27 mouse cellular contexts compared by ENCODE assay signal in the genomic region with DNA sequence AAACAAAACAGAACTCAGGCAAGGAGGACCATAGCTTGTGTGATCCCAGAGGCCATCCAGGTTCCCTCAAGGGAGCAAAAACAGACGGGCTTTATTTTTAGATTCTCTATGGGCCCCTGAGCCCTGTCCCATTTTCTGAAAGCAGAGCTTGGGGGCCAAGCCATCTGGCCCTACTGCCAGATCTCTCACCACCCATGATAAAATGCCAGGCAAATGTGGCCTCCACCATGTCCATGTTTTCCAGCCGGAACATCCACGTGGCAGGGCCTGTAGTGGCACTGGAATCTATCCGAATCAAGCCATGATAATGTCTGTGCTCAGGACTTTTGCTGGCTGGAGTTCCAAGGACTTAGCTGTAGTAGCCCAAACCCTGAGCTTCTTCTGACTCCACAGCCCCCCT.
DNase-seq lines count a peak whose midpoint lies in the region; ATAC-seq and TF ChIP-seq lines count a peak whose summit lies in the region.
"Had no signal": no experiment of that assay in that cellular context is flagged by ENCODE, and none has a peak within 500 bp of the region (broad histone marks: within the 10 kb centered on the region; RNA-seq: fewer than 3 reads in every experiment).

No protein-coding gene starts in this region.

- TF ChIP-seq CTCF in intestine, postnatal 0 days (IDR thresholded peaks at IDR 0.05; ENCODE audit: low read depth), result no peak

- intact Hi-C loops in heart, postnatal 14 days (cut with DNase I), result no loop called here

- DNase-seq in cerebellum, adult 8-10 months, result no peak
- peak; percentile 70 for DNase-seq in brain, adult 2 months (ENCODE audit: low read depth, low spot score)
- DNase-seq in cerebellum, postnatal 10 days, result peak; percentile 44 to 67
- DNase-seq in heart, postnatal 14 days, result peak; percentile 30 to 49
- DNase-seq in embryo, embryonic 10.5 days (ENCODE audit: low spot score), result no peak
- DNase-seq: adrenal gland, postnatal 10 days; gastrocnemius, postnatal 10 days; kidney, adult 9 months; kidney, postnatal 25 days; lung, adult 18-20 months; lung, postnatal 14 days; thymus, adult 18-20 months; thymus, postnatal 4 days had no signal

- no peak overlapping the region for H3K4me2 ChIP-seq in intestine, postnatal 0 days (replicated peaks; ENCODE audit: low read depth)
- H3K4me2 ChIP-seq: hindbrain, embryonic 15.5 days; intestine, embryonic 15.5 days; limb, embryonic 13.5 days; liver, embryonic 12.5 days; midbrain, embryonic 12.5 days; neural tube, embryonic 15.5 days; stomach, embryonic 15.5 days had no signal

- no peaks in the 10 kb centered on the region for H3K4me1 ChIP-seq in intestine, postnatal 0 days (replicated peaks; ENCODE audit: control insufficient read depth, insufficient read depth, low read length)
- H3K4me1 ChIP-seq: embryonic facial prominence, embryonic 10.5 days; forebrain, embryonic 10.5 days; hindbrain, embryonic 15.5 days; intestine, embryonic 15.5 days; limb, embryonic 13.5 days; liver, embryonic 12.5 days; midbrain, embryonic 12.5 days; neural tube, embryonic 15.5 days; stomach, embryonic 15.5 days had no signal

- 82% methylated on average over 4 of the region's 4 CpGs for WGBS in intestine, postnatal 0 days

- H3K27ac ChIP-seq in intestine, postnatal 0 days (ENCODE audit: low read depth, low read length), result no peak overlapping the region
- H3K27ac ChIP-seq: embryonic facial prominence, embryonic 10.5 days; forebrain, embryonic 10.5 days; hindbrain, embryonic 15.5 days; intestine, embryonic 15.5 days; layer of hippocampus, adult 2 months; limb, embryonic 13.5 days; liver, embryonic 12.5 days; midbrain, embryonic 12.5 days; neural tube, embryonic 15.5 days; stomach, embryonic 15.5 days had no signal

- H3K36me3 ChIP-seq in intestine, postnatal 0 days (ENCODE audit: control insufficient read depth, insufficient read depth), result no peaks in the 10 kb centered on the region
- H3K36me3 ChIP-seq: embryonic facial prominence, embryonic 10.5 days; forebrain, embryonic 10.5 days; hindbrain, embryonic 15.5 days; intestine, embryonic 15.5 days; limb, embryonic 13.5 days; liver, embryonic 12.5 days; midbrain, embryonic 12.5 days; neural tube, embryonic 15.5 days; stomach, embryonic 15.5 days had no signal

- H3K9me3 ChIP-seq in intestine, postnatal 0 days (ENCODE audit: control insufficient read depth), result no peaks in the 10 kb centered on the region
- H3K9me3 ChIP-seq: embryonic facial prominence, embryonic 10.5 days; forebrain, embryonic 10.5 days; hindbrain, embryonic 15.5 days; intestine, embryonic 15.5 days; limb, embryonic 13.5 days; liver, embryonic 12.5 days; midbrain, embryonic 12.5 days; neural tube, embryonic 15.5 days; stomach, embryonic 15.5 days had no signal

- H3K9ac ChIP-seq in intestine, postnatal 0 days (ENCODE audit: low read depth, low read length), result no peak overlapping the region
- H3K9ac ChIP-seq: hindbrain, embryonic 15.5 days; intestine, embryonic 15.5 days; limb, embryonic 13.5 days; liver, embryonic 12.5 days; midbrain, embryonic 12.5 days; neural tube, embryonic 15.5 days; stomach, embryonic 15.5 days had no signal

- ATAC-seq in cerebellum, adult (ENCODE audit: insufficient number of reproducible peaks, low FRiP score, low TSS enrichment), result peak; percentile 34; the same call in 1 of the 2 replicates
- ATAC-seq in intestine, postnatal 0 days, result no peak
- ATAC-seq in activated CD4-positive, CD25-positive, alpha-beta regulatory T cell, adult 4 months, result no peak
- ATAC-seq: forebrain, embryonic 16.5 days; intestine, embryonic 15.5 days; liver, embryonic 12.5 days had no signal

- no peak overlapping the region for H3K4me3 ChIP-seq in intestine, postnatal 0 days (ENCODE audit: low read depth, low read length)
- H3K4me3 ChIP-seq: embryonic facial prominence, embryonic 10.5 days; forebrain, embryonic 10.5 days; hindbrain, embryonic 15.5 days; intestine, embryonic 15.5 days; layer of hippocampus, adult 2 months; limb, embryonic 13.5 days; liver, embryonic 12.5 days; midbrain, embryonic 12.5 days; neural tube, embryonic 15.5 days; stomach, embryonic 15.5 days had no signal

- no peaks in the 10 kb centered on the region for H3K27me3 ChIP-seq in intestine, postnatal 0 days (replicated peaks; ENCODE audit: control insufficient read depth, insufficient read depth, low read length)
- H3K27me3 ChIP-seq: hindbrain, embryonic 15.5 days; intestine, embryonic 15.5 days; limb, embryonic 13.5 days; liver, embryonic 12.5 days; midbrain, embryonic 12.5 days; neural tube, embryonic 15.5 days; stomach, embryonic 15.5 days had no signal

Comparison
In these comparisons a context has a peak if more than half of its experiments do, and no peak if none do; other contexts are left out.
1. DNase-seq: peak in brain, adult 2 months (single experiment), cerebellum, postnatal 10 days (2 of 2) and heart, postnatal 14 days (2 of 2); none in cerebellum, adult 8-10 months (single experiment) and embryo, embryonic 10.5 days (single experiment).